Mouse (Mus musculus): ENCODE data around the gene Ptrh1.

- TF ChIP-seq CTCF (IDR thresholded peaks at IDR 0.05; ENCODE audit: low read depth) = no peak
- no peak for TF ChIP-seq EP300 (optimal IDR thresholded peaks at IDR 0.05)
Observed at GRCm38 (mm10) chr2:32727435-32727834, 48.2 kb upstream of the Ptrh1 start.
